Mouse (Mus musculus) neural tube, embryonic 15.5 days (tissue): ENCODE measurements around the gene Epas1. TPM values are rescaled to one million over a fixed set of nuclear protein-coding genes. Genes with fewer than 3 reads are reported as not detected.

Experiments used
- ATAC-seq: fragments of 200-750 bp; cut with Nextera tagmentation; 2 replicates; pipeline ENCODE4 v1.8.0; 2017; ENCODE audit warnings: mild to moderate bottlenecking, moderate TSS enrichment, moderate library complexity; ENCODE audit not compliant: low FRiP score
- H3K27ac ChIP-seq: fragments of 300-500 bp; sonication (generic); replicated peaks from 2 replicates; pipeline ENCODE4 v1.5.1; 2015; ENCODE audit warnings: mild to moderate bottlenecking, inconsistent platforms
- H3K27me3 ChIP-seq: fragments of 300-500 bp; sonication (generic); replicated peaks from 2 replicates; pipeline ENCODE4 v1.6.1; 2015; ENCODE audit warnings: inconsistent platforms
- H3K36me3 ChIP-seq: fragments of 300-500 bp; sonication (generic); 2 replicates; pipeline ENCODE4 v1.6.1; 2015; ENCODE audit warnings: inconsistent platforms
- H3K4me1 ChIP-seq: fragments of 300-500 bp; sonication (generic); 2 replicates; pipeline ENCODE4 v1.6.1; 2015; ENCODE audit warnings: inconsistent platforms
- H3K4me2 ChIP-seq: fragments of 300-500 bp; sonication (generic); 2 replicates; pipeline ENCODE4 v1.6.1; 2015; ENCODE audit warnings: inconsistent platforms, mild to moderate bottlenecking, moderate library complexity
- H3K4me3 ChIP-seq: fragments of 300-500 bp; sonication (generic); replicated peaks from 2 replicates; pipeline ENCODE4 v1.5.1; 2015; ENCODE audit warnings: mild to moderate bottlenecking, inconsistent platforms
- H3K9ac ChIP-seq: fragments of 300-500 bp; sonication (generic); replicated peaks from 2 replicates; pipeline ENCODE4 v1.6.1; 2015; ENCODE audit warnings: mild to moderate bottlenecking, inconsistent platforms
- H3K9me3 ChIP-seq: fragments of 300-500 bp; sonication (generic); replicated peaks from 2 replicates; pipeline ENCODE4 v1.6.1; 2016; ENCODE audit warnings: inconsistent platforms
- WGBS: fragments of 180-500 bp; shearing (Covaris S2); methylation state at CpG from one replicate; pipeline ENCODE4 v1.1.7; 2015; ENCODE audit warnings: mixed read lengths; 5-methylcytosine and 5-hydroxymethylcytosine counted together
- polyA plus RNA-seq: library from polyadenylated mRNA; unstranded; fragments of >200 nt; fragmentation: Nextera tagmentation; extraction: Ambion mirVana; gene quantifications from 2 replicates; pipeline ENCODE4 v1.2.1, GENCODE M21; 2015

The Epas1 gene
- polyA plus RNA-seq, 1 experiment from 2014 or later = 4.5 TPM

DNA sequence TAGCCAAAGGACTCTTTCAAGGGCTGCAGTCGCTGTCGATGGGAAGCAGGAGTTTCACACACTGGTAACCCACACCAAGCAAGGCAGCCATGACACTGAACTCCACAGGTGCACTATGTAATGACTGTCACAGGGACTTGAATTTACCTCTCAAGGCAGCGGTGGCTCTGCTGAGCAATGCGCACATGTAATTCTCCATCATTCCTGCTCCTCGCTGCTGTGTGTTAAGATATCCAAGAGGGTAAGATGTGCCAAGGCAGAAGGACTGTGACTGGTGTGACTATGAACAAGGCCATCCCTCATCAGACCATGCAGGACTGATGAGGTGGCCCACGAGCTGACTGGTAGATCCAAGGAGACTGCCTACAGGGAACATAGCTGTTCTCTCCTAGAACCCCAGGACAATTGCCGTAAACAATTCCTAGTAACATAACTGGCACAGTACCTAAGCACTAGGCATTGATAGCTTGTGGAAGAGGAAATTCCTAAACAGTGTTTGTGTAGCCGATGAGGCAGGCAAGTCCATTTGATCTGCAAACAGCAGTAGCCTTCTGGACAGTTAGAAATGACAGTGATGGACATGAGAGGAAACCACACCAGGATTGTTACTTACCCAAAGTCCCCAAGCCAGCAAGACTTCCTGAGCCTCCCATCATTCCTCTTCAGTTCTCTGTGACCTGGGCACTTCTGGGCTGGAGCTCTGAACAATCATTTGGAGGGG, 68.7 kb downstream of the Epas1 start:
- Histone ChIP-seq H3K4me1 (0 out of 2 replicates have a peak, but pooled peaks cover 4% of the 10 kb centered on the region), H3K9ac (no peak overlapping the region), H3K4me2 (no peak overlapping the region), H3K27me3 (no peaks in the 10 kb centered on the region), H3K27ac (no peak overlapping the region), H3K9me3 (no peaks in the 10 kb centered on the region), H3K4me3 (no peak overlapping the region), H3K36me3 (no peaks in the 10 kb centered on the region)
- 91% methylated on average over 8 of the region's 8 CpGs for WGBS
- no peak for ATAC-seq

DNA sequence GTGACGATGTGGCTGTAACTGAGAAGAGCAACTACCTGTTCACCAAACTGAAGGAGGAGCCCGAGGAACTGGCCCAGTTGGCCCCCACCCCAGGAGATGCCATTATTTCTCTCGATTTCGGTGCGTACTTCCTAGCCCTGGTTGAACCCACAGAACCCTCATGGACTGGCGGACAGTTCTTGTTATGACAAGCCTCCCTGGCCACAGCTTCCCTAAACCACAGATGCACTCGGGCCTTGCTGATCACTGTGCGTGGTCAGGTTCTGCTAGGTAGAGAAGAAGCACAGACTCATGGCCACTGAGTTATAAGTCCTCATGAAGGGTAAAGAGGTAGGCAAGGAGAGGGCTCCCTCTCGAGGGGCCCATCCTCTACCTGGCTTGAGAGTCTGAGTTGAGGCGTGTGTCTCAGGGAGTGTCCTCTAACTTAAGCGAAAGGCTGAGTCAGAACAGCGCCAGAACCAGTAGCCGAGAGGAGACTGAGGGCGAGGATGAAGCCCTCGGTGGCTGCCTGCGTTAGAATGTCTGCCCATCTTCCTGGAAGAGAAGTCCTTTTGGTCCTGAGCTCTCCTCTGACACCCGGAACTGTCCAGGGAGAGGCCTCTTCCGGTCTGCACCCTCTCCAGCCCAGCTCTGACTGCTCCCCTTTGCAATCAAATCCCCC, 71.1 kb downstream of the Epas1 start:
- Histone ChIP-seq H3K27me3 (no peaks in the 10 kb centered on the region), H3K9ac (no peak overlapping the region), H3K4me1 (0 out of 2 replicates have a peak, but pooled peaks cover 4% of the 10 kb centered on the region), H3K4me3 (no peak overlapping the region), H3K4me2 (no peak overlapping the region), H3K9me3 (no peaks in the 10 kb centered on the region), H3K36me3 (no peaks in the 10 kb centered on the region), H3K27ac (no peak overlapping the region)
- no peak for ATAC-seq
- WGBS = 96% methylated on average over 18 of the region's 18 CpGs

DNA sequence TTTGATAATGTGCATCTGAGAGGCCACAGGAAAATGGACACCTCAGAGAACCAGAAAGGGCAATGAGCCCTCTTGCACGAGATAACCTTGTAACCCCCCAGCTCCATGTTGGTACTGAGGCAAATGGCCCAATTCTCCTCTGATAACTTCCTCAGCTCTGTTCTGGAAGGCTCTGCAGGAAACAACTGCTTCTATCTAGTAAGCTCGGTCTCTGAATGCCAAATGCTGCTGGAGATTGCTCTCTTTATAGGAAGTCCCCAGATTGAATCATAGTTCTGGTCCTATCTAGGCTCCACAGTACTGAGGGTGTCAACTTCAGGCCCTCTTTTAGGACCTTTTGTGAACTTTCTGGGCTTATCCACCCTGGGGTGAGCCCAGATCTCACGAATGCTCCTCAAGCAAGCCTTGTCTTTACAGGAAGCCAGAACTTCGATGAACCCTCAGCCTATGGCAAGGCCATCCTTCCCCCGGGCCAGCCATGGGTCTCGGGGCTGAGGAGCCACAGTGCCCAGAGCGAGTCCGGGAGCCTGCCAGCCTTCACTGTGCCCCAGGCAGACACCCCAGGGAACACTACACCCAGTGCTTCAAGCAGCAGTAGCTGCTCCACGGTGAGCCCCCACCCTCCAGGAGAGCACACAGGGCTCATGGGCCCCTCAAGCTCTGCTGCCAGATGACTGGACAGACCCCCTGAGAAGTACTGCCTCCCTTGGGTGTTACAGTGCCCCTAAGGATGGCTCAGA, 71.8 kb downstream of the Epas1 start:
- Histone ChIP-seq H3K9me3 (no peaks in the 10 kb centered on the region), H3K27me3 (no peaks in the 10 kb centered on the region), H3K27ac (no peak overlapping the region), H3K9ac (no peak overlapping the region), H3K36me3 (no peaks in the 10 kb centered on the region), H3K4me1 (no peaks in the 10 kb centered on the region), H3K4me3 (no peak overlapping the region), H3K4me2 (no peak overlapping the region)
- 89% methylated on average over 9 of the region's 9 CpGs for WGBS
- ATAC-seq = no peak

DNA sequence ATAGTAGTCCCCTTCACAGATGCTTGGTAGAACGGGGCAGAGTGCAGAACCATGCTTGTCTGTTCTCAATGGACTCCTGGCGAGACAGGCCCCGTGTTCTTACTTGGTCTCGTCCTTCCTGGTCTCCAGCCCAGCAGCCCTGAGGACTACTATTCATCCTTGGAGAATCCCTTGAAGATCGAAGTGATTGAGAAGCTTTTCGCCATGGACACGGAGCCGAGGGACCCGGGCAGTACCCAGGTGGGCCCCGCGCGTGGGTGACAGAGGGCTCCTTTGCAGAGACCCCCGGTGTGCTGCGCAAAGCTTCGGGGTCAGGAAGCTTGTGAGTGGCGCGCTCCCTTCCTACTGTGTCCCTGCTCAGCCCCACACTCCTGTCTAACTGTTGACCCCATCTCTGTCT, 72.9 kb downstream of the Epas1 start:
- Histone ChIP-seq H3K27me3 (no peaks in the 10 kb centered on the region), H3K4me3 (no peak overlapping the region), H3K36me3 (no peaks in the 10 kb centered on the region), H3K4me1 (no peaks in the 10 kb centered on the region), H3K27ac (no peak overlapping the region), H3K9me3 (no peaks in the 10 kb centered on the region), H3K9ac (no peak overlapping the region), H3K4me2 (no peak overlapping the region)
- no peak for ATAC-seq
- WGBS = 92% methylated on average over 17 of the region's 17 CpGs

DNA sequence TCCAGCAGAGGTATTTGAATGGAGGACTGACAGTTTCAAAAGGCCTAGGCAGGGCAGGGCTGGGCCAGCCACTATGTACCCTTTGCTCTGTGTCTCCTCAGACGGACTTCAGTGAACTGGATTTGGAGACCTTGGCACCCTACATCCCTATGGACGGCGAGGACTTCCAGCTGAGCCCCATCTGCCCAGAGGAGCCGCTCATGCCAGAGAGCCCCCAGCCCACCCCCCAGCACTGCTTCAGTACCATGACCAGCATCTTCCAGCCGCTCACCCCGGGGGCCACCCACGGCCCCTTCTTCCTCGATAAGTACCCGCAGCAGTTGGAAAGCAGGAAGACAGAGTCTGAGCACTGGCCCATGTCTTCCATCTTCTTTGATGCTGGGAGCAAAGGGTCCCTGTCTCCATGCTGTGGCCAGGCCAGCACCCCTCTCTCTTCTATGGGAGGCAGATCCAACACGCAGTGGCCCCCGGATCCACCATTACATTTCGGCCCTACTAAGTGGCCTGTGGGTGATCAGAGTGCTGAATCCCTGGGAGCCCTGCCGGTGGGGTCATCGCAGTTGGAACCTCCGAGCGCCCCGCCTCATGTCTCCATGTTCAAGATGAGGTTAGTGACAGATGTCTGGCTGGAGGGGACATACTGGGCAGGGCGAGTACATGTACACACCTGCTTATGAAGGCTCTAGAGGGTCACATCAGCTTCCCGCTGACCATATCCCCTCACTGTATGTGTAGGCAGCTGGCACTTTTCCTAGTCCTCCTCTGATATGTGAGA, 74.1 kb downstream of the Epas1 start:
- Histone ChIP-seq H3K4me2 (no peak overlapping the region), H3K36me3 (no peaks in the 10 kb centered on the region), H3K27me3 (no peaks in the 10 kb centered on the region), H3K27ac (no peak overlapping the region), H3K4me3 (no peak overlapping the region), H3K9ac (no peak overlapping the region), H3K9me3 (no peaks in the 10 kb centered on the region), H3K4me1 (peaks cover 1% of the 10 kb centered on the region; the same call in 1 of the 2 replicates)
- WGBS = 92% methylated on average over 19 of the region's 19 CpGs
- no peak for ATAC-seq

DNA sequence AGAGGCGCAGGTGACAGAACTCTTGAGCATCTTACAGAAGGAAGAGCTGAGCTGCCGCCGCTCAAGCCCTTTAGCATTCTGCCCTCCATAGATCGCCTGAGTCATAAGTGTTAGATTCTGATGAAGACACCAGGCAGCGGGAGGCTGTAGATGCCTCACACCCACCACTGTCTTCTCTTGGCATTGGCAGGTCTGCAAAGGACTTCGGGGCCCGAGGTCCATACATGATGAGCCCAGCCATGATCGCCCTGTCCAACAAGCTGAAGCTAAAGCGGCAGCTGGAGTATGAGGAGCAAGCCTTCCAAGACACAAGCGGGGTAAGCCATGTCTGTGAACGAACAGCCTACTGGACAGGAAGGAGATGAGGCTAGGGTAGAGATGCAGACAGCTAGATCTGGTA, 75.0 kb downstream of the Epas1 start:
- 95% methylated on average over 11 of the region's 11 CpGs for WGBS
- no peaks in the 10 kb centered on the region for H3K27me3 ChIP-seq
- ATAC-seq = no peak

DNA sequence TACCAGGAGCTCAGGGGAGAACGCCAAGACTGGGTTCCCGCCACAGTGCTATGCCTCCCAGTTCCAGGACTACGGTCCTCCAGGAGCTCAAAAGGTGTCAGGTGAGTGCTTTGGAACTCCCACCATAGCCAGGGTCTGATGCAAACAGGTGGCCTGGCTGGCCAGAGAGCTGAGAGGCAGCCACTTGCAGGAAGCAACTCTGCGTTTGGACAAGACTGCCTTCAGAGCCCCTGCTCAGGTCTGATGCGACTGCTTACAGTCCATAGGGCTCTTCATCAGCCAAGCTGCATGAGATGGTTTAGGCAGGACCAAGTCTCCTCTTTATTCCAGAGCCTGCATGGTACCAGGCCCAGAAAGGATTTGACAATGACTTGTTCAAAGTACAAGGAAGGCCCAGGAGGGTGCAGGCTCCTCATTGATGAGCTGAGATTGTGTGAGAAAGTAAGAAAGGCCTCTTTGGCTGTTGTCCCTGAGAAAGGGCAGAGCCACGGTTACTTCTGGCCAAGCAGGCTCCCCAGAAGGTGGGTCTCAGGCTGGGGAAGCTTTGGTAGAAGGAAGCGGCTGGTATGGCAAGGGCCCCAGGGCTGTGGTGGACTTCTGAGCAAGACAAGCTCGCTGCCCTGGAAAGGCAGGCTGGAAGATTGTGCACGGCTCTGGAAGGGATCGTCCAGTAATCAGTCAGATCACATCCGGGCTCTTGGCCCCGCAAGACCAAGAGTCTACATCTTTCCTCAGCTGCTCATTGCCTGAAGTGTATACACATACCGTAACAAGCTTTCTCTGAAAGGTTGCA, 76.1 kb downstream of the Epas1 start:
- Histone ChIP-seq H3K4me1 (peaks cover 3% of the 10 kb centered on the region; the same call in 1 of the 2 replicates), H3K9ac (no peak overlapping the region), H3K4me3 (no peak overlapping the region), H3K27ac (no peak overlapping the region), H3K27me3 (no peaks in the 10 kb centered on the region), H3K9me3 (no peaks in the 10 kb centered on the region), H3K4me2 (no peak overlapping the region), H3K36me3 (no peaks in the 10 kb centered on the region)
- WGBS = 94% methylated on average over 13 of the region's 13 CpGs
- no peak for ATAC-seq

More for the DNA sequence above, 75.0 kb downstream of the Epas1 start:
- no peak overlapping the region for H3K9ac ChIP-seq
- H3K27ac ChIP-seq = no peak overlapping the region
- H3K4me1 ChIP-seq = peaks cover 3% of the 10 kb centered on the region; the same call in 1 of the 2 replicates
- H3K9me3 ChIP-seq = no peaks in the 10 kb centered on the region
- H3K4me3 ChIP-seq = no peak overlapping the region
- H3K4me2 ChIP-seq = no peak overlapping the region
- H3K36me3 ChIP-seq = no peaks in the 10 kb centered on the region

DNA sequence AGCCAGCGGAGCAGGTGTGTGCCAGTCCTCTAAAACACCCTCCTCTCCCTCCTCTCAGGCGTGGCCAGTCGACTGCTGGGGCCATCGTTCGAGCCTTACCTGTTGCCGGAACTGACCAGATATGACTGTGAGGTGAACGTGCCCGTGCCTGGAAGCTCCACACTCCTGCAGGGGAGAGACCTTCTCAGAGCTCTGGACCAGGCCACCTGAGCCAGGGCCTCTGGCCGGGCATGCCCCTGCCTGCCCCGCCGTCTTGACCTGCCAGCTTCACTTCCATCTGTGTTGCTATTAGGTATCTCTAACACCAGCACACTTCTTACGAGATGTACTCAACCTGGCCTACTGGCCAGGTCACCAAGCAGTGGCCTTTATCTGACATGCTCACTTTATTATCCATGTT, 77.4 kb downstream of the Epas1 start:
- no peak overlapping the region for H3K4me3 ChIP-seq
- H3K9ac ChIP-seq = no peak overlapping the region
- 92% methylated on average over 12 of the region's 12 CpGs for WGBS
- H3K36me3 ChIP-seq = no peaks in the 10 kb centered on the region
- H3K27me3 ChIP-seq = no peaks in the 10 kb centered on the region
- H3K4me1 ChIP-seq = peaks cover 3% of the 10 kb centered on the region; the same call in 1 of the 2 replicates
- no peaks in the 10 kb centered on the region for H3K9me3 ChIP-seq
- ATAC-seq = no peak
- H3K27ac ChIP-seq = no peak overlapping the region
- H3K4me2 ChIP-seq = no peak overlapping the region

DNA sequence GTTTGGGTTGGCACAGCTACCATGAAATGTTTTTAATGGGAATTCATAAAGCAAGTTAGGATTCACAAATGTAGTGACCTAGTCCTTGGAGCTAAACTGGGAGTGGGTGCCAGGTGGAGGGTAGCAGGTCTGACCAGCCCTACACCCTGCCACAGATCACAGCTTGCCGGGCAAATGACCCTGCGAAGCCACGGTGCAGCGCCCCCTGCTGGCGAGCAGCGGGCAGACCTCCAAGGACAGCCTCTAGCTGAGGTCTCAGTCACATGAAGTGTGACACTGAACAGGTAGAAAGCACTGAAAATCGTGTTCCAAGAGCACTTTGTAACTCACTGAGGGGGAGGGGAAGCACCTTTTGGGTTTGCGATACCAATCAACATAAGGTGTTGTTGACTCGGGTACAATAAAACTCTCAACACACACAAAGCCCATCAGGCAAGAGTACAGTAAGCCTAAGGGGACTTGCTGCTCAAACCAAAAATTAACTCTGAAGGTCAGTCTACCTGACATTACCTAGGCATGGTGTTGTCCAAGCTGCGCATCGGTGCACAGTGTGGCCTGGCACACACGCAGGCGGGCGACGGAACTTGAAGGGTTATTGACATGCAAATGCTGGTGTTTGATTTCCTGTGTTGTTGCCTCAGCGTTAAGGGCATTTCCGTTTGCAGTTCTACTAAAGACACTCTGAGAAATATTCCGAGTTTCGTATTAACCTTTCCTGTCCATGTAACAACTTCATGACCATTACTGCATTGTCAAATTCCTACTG, 79.2 kb downstream of the Epas1 start:
- no peaks in the 10 kb centered on the region for H3K36me3 ChIP-seq
- H3K9ac ChIP-seq = no peak overlapping the region
- no peak overlapping the region for H3K4me2 ChIP-seq
- no peak overlapping the region for H3K4me3 ChIP-seq
- no peaks in the 10 kb centered on the region for H3K9me3 ChIP-seq
- ATAC-seq = no peak; the same call in 1 of the 2 replicates
- WGBS = 69% methylated on average over 19 of the region's 19 CpGs
- no peak overlapping the region for H3K27ac ChIP-seq
- H3K27me3 ChIP-seq = no peaks in the 10 kb centered on the region
- peaks cover 3% of the 10 kb centered on the region; the same call in 1 of the 2 replicates for H3K4me1 ChIP-seq

DNA sequence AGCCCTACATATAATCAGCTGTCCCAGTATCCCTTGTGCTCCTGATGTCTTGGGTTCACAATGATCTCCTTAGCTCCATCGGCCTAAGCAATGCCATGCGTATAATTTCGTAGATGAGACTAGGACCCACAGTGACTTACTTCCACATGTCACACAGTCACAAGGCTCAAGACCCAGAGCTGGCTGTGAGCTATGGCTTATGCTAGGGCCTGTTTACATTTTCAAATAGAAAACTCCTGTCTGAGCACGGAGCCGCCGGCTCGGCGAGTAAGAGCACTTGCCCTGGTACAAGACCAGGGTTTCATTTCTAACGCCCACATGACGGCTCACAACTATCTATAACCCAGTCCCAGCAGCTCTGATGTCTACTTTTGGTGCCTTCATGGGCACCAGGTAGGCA, 80.4 kb downstream of the Epas1 start:
- no peak overlapping the region for H3K4me2 ChIP-seq
- no peak for ATAC-seq
- H3K9ac ChIP-seq = no peak overlapping the region
- no peak overlapping the region for H3K4me3 ChIP-seq
- WGBS = 93% methylated on average over 10 of the region's 10 CpGs
- H3K9me3 ChIP-seq = no peaks in the 10 kb centered on the region
- peaks cover 3% of the 10 kb centered on the region; the same call in 1 of the 2 replicates for H3K4me1 ChIP-seq
- H3K36me3 ChIP-seq = no peaks in the 10 kb centered on the region
- no peak overlapping the region for H3K27ac ChIP-seq
- no peaks in the 10 kb centered on the region for H3K27me3 ChIP-seq
